In genomic region chr6:146851916-146852315, GRCm38 (mm10) we compare ENCODE assay signal across 24 mouse cellular contexts. TPM values are rescaled to one million over a fixed set of nuclear protein-coding genes. Genes with fewer than 3 reads are reported as not detected.
A peak's percentile ranks its signal among the peaks of the same experiment; 100 is the strongest.
DNase-seq lines count a peak whose midpoint lies in the region; ATAC-seq and TF ChIP-seq lines count a peak whose summit lies in the region.
"Had no signal": no experiment of that assay in that cellular context is flagged by ENCODE, and none has a peak within 500 bp of the region (broad histone marks: within the 10 kb centered on the region; RNA-seq: fewer than 3 reads in every experiment).

No protein-coding gene starts in this region.

- DNase-seq in lung, embryonic 14.5 days, result peak; percentile 69
- no peak for DNase-seq in lung, postnatal 14 days
- DNase-seq in lung, postnatal 10 days, result no peak
- DNase-seq: adrenal gland, adult 2 months; adrenal gland, postnatal 10 days; adrenal gland, postnatal 25 days; cerebellum, adult 11 months; cerebellum, adult 18-20 months; cerebellum, adult 8-10 months; cerebellum, adult 9-11 months; cerebellum, postnatal 14 days; cerebellum, postnatal 36 days; embryo, embryonic 11 days had no signal

- no peak overlapping the region for H3K4me3 ChIP-seq in lung, embryonic 14.5 days (ENCODE audit: low read depth, low read length)
- H3K4me3 ChIP-seq in lung, embryonic 16.5 days (ENCODE audit: low read length), result no peak overlapping the region
- H3K4me3 ChIP-seq: embryonic facial prominence, embryonic 13.5 days; embryonic facial prominence, embryonic 15.5 days; erythroblast, embryonic 14.5 days; forebrain, embryonic 10.5 days; forebrain, embryonic 12.5 days had no signal

- no peak for ATAC-seq in lung, embryonic 14.5 days (ENCODE audit: insufficient read depth)
- ATAC-seq in lung, embryonic 16.5 days (ENCODE audit: low read depth), result peak; percentile 72
- ATAC-seq: forebrain, embryonic 14.5 days; forebrain, embryonic 16.5 days had no signal

- no peak overlapping the region for H3K9ac ChIP-seq in lung, embryonic 14.5 days
- no peak overlapping the region for H3K9ac ChIP-seq in lung, embryonic 16.5 days (ENCODE audit: low read length)
- H3K9ac ChIP-seq: embryonic facial prominence, embryonic 13.5 days; embryonic facial prominence, embryonic 15.5 days; forebrain, embryonic 12.5 days had no signal

- no peaks in the 10 kb centered on the region for H3K9me3 ChIP-seq in lung, embryonic 14.5 days (ENCODE audit: low read depth, low read length)
- no peaks in the 10 kb centered on the region for H3K9me3 ChIP-seq in lung, embryonic 16.5 days (ENCODE audit: control insufficient read depth, low read length)
- H3K9me3 ChIP-seq: embryonic facial prominence, embryonic 13.5 days; embryonic facial prominence, embryonic 15.5 days; forebrain, embryonic 12.5 days had no signal

- no peak overlapping the region for H3K27ac ChIP-seq in lung, embryonic 14.5 days (ENCODE audit: low read depth)
- H3K27ac ChIP-seq in lung, embryonic 16.5 days (ENCODE audit: low read length), result peak overlapping the region; percentile 31; the same call in 1 of the 2 replicates
- H3K27ac ChIP-seq: embryonic facial prominence, embryonic 13.5 days; embryonic facial prominence, embryonic 15.5 days; forebrain, embryonic 10.5 days; forebrain, embryonic 12.5 days had no signal

- no peak for TF ChIP-seq CTCF in lung, embryonic 14.5 days (IDR thresholded peaks at IDR 0.05; ENCODE audit: low read depth)

- H3K27me3 ChIP-seq in lung, embryonic 14.5 days (ENCODE audit: insufficient read depth, low read length), result no peaks in the 10 kb centered on the region
- H3K27me3 ChIP-seq in lung, embryonic 16.5 days (ENCODE audit: control insufficient read depth, insufficient read depth, low read depth, low read length), result no peaks in the 10 kb centered on the region
- H3K27me3 ChIP-seq: embryonic facial prominence, embryonic 13.5 days; embryonic facial prominence, embryonic 15.5 days; forebrain, embryonic 12.5 days had no signal

- WGBS in lung, embryonic 14.5 days, result 44% methylated on average over 3 of the region's 3 CpGs
- WGBS in lung, embryonic 16.5 days, result 62% methylated on average over 3 of the region's 3 CpGs

- H3K4me2 ChIP-seq in lung, embryonic 14.5 days, result no peak overlapping the region
- no peak overlapping the region for H3K4me2 ChIP-seq in lung, embryonic 16.5 days (ENCODE audit: low read depth, low read length)
- H3K4me2 ChIP-seq: embryonic facial prominence, embryonic 13.5 days; embryonic facial prominence, embryonic 15.5 days; forebrain, embryonic 12.5 days had no signal

- H3K36me3 ChIP-seq in lung, embryonic 14.5 days (ENCODE audit: insufficient read depth), result no peaks in the 10 kb centered on the region
- no peaks in the 10 kb centered on the region for H3K36me3 ChIP-seq in lung, embryonic 16.5 days (ENCODE audit: control insufficient read depth, insufficient read depth, low read length)
- H3K36me3 ChIP-seq: embryonic facial prominence, embryonic 13.5 days; embryonic facial prominence, embryonic 15.5 days; forebrain, embryonic 10.5 days; forebrain, embryonic 12.5 days had no signal

- 0 out of 2 replicates have a peak, but pooled peaks cover 8% of the 10 kb centered on the region for H3K4me1 ChIP-seq in lung, embryonic 14.5 days (ENCODE audit: insufficient read depth)
- H3K4me1 ChIP-seq in lung, embryonic 16.5 days (replicated peaks; ENCODE audit: control insufficient read depth, insufficient read depth, low read length), result peaks cover 8% of the 10 kb centered on the region; the same call in 1 of the 2 replicates
- H3K4me1 ChIP-seq: forebrain, embryonic 12.5 days had no signal

RNA-seq across cellular contexts. Expression of gene Smco2, which starts 2.0 kb away (rescaled TPM):
- not detected in 2 replicates for polyA plus RNA-seq in lung, embryonic 14.5 days (2014; fragmentation: Nextera tagmentation; extraction: Ambion mirVana)
- not detected in 2 replicates for polyA plus RNA-seq in lung, embryonic 16.5 days (2015; fragmentation: Nextera tagmentation; extraction: Ambion mirVana)
- polyA plus RNA-seq: adrenal gland, adult 2 months; brain, embryonic 14.5 days; C2C12; embryonic facial prominence, embryonic 11.5 days; embryonic facial prominence, embryonic 13.5 days; embryonic facial prominence, embryonic 15.5 days; erythroblast, embryonic 14.5 days; forebrain, embryonic 10.5 days; forebrain, embryonic 12.5 days; forebrain, embryonic 14.5 days; forebrain, embryonic 16.5 days had no signal

RNA-seq across cellular contexts. Expression of gene Ppfibp1, which starts 36.4 kb away (rescaled TPM):
- polyA plus RNA-seq in lung, embryonic 14.5 days (2014; fragmentation: Nextera tagmentation; extraction: Ambion mirVana), result 52.5 and 56.8 TPM in 2 replicates
- polyA plus RNA-seq in lung, embryonic 16.5 days (2015; fragmentation: Nextera tagmentation; extraction: Ambion mirVana), result 46.8 and 50.5 TPM in 2 replicates
- polyA plus RNA-seq: erythroblast, embryonic 14.5 days had no signal

RNA-seq across cellular contexts. Expression of gene Arntl2, which starts 56.1 kb away (rescaled TPM):
- 5.9 and 6.2 TPM in 2 replicates for polyA plus RNA-seq in lung, embryonic 14.5 days (2014; fragmentation: Nextera tagmentation; extraction: Ambion mirVana)
- 3.9 and 4.4 TPM in 2 replicates for polyA plus RNA-seq in lung, embryonic 16.5 days (2015; fragmentation: Nextera tagmentation; extraction: Ambion mirVana)
- polyA plus RNA-seq: erythroblast, embryonic 14.5 days had no signal
